Comparison of ENCODE assay signal across 1 mouse cellular context in genomic region chr14:50795965-50796364, GRCm38 (mm10).
TF ChIP-seq lines count a peak whose summit lies in the region.

No protein-coding gene starts in this region.

TF ChIP-seq in MEL, 35 proteins besides CTCF, POLR2A, EP300 and RAD21 (continued from another document):
- no peak for TF ChIP-seq HCFC1 (IDR thresholded peaks at IDR 0.05; ENCODE audit: low read depth, low read length)
- TF ChIP-seq GABPA (IDR thresholded peaks at IDR 0.05; ENCODE audit: low read depth, low read length): no peak
- no peak for TF ChIP-seq MAZ (IDR thresholded peaks at IDR 0.05; ENCODE audit: low read depth, low read length)
- TF ChIP-seq TAL1 (IDR thresholded peaks at IDR 0.05; ENCODE audit: low read length): no peak
- TF ChIP-seq ELF1 (IDR thresholded peaks at IDR 0.05; ENCODE audit: low read depth, low read length): no peak
- TF ChIP-seq TCF12 (IDR thresholded peaks at IDR 0.05; ENCODE audit: low read depth, low read length): no peak
- no peak; the same call in 1 of the 2 replicates for TF ChIP-seq TBP (IDR thresholded peaks at IDR 0.05; ENCODE audit: low read depth, low read length)
- TF ChIP-seq POLR2AphosphoS5 (IDR thresholded peaks at IDR 0.05; ENCODE audit: borderline replicate concordance, low read depth, low read length): no peak
- TF ChIP-seq MXI1 (IDR thresholded peaks at IDR 0.05; ENCODE audit: low read depth, low read length): no peak
